Mouse (Mus musculus) ES-E14 (cell line): ENCODE measurements around the gene Gtse1.

Source experiments
- CHD2 ChIP-seq: IDR thresholded peaks from 2 replicates; pipeline ENCODE4 v1.6.1; 2014; ENCODE audit warnings: mild to moderate bottlenecking, low read depth, low read length, inconsistent platforms
- ZNF384 ChIP-seq: IDR thresholded peaks from 2 replicates; pipeline ENCODE4 v1.6.1; 2012; ENCODE audit warnings: low read depth, low read length, inconsistent platforms

DNA sequence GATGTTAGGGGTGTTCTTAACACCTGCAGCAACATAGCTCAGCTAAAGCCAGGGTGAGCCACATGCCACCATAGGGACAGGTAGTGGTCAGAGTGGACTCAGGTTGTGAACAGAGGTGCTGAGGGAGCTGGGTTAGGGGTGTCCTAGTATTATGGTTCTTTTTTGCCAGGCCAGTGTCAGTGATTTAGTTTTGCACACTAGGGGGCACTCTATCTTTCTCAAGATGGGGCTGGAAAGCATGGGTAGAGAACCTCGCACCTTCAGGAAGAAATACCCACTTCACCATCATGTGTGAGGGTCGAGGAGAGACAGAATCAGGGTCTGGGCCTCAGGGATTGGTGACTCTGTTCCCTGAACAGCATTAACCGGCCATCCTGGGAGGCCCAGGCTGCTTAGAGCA lies 24.2 kb upstream of the Gtse1 start:
- TF ChIP-seq CHD2 = no peak
- no peak for TF ChIP-seq ZNF384
